Mouse (Mus musculus): ENCODE data around the gene Sema4f. TPM values are rescaled to one million over a fixed set of nuclear protein-coding genes. Genes with fewer than 3 reads are reported as not detected.

The Sema4f gene
- total and polyA plus RNA-seq, 2 experiments = not detected

DNA sequence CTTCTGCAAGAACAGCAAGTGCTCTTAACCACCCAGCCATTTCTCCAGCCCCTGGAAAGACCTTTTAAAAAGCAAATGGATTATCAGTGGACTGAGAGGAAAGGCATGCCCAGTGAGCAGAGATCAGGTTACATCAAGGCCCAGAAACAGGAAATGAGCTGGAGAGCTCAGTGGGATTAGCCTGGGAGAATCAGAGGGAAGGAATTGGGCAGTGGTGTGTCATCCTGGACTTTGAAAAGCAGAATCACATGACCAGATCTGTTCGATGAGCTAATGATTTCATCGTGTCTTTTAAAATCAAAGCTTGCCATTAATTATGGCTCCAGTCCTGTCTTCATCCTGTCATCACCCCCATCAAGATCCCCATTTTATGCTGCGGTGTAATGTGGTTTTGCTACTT, 77.5 kb downstream of the Sema4f start:
- Histone ChIP-seq H3K9ac (ENCODE audit: low read depth, low read length) (no peak overlapping the region), H3K27ac (replicated peaks; ENCODE audit: insufficient read depth, low read depth, low read length) (no peak overlapping the region), H3K4me3 (ENCODE audit: insufficient read depth, low read depth, low read length) (no peak overlapping the region), H3K36me3 (ENCODE audit: control insufficient read depth, insufficient read depth, low read length) (no peaks in the 10 kb centered on the region), H3K79me2 (ENCODE audit: control insufficient read depth, insufficient read depth, low read length) (no peaks in the 10 kb centered on the region), H3K27me3 (ENCODE audit: control insufficient read depth, insufficient read depth, low read length) (no peaks in the 10 kb centered on the region), H3K4me1 (ENCODE audit: control insufficient read depth, insufficient read depth, low read length) (no peaks in the 10 kb centered on the region)
- 28% methylated on average over 3 of the region's 3 CpGs for WGBS
- peak; percentile 27 for DNase-seq (ENCODE audit: extremely low read depth, low read depth, low spot score)
- TF ChIP-seq POLR2A (IDR thresholded peaks at IDR 0.05; ENCODE audit: extremely low read depth, insufficient read depth, low read length) (no peak), CTCF (IDR thresholded peaks at IDR 0.05; ENCODE audit: low read depth, low read length) (no peak)

Other genes with a start within 250 kb of the Sema4f start
- 23.7 and 24.8 TPM in 2 replicates for gene Pole4, start 234.4 kb downstream of the Sema4f start, total RNA-seq (2014; rRNA removed)
- gene Pole4, start 234.4 kb downstream of the Sema4f start, polyA plus RNA-seq (2012; rRNA removed) = 12.2 and 21.5 TPM in 2 replicates
- 1.0 and 1.3 TPM in 2 replicates for gene Hk2, start 165.3 kb downstream of the Sema4f start, total RNA-seq (2014; rRNA removed)
- 0.54 and 0.87 TPM in 2 replicates for gene Hk2, start 165.3 kb downstream of the Sema4f start, polyA plus RNA-seq (2012; rRNA removed)
- not detected in 2 replicates for gene M1ap, start 7.1 kb upstream of the Sema4f start, total RNA-seq (2014; rRNA removed)
- 0.17 TPM in 1 of 2 replicates, not detected in the other for gene M1ap, start 7.1 kb upstream of the Sema4f start, polyA plus RNA-seq (2012; rRNA removed)
- 1.2 and 2.2 TPM in 2 replicates for gene Dok1, start 93.7 kb upstream of the Sema4f start, total RNA-seq (2014; rRNA removed)
- 1.3 and 1.4 TPM in 2 replicates for gene Dok1, start 93.7 kb upstream of the Sema4f start, polyA plus RNA-seq (2012; rRNA removed)
- 1.2 and 1.3 TPM in 2 replicates for gene Loxl3, start 94.4 kb upstream of the Sema4f start, total RNA-seq (2014; rRNA removed)
- 0.85 and 1.1 TPM in 2 replicates for gene Loxl3, start 94.4 kb upstream of the Sema4f start, polyA plus RNA-seq (2012; rRNA removed)
- 109 and 114 TPM in 2 replicates for gene Aup1, start 114.8 kb upstream of the Sema4f start, total RNA-seq (2014; rRNA removed)
- gene Aup1, start 114.8 kb upstream of the Sema4f start, polyA plus RNA-seq (2012; rRNA removed) = 593 and 598 TPM in 2 replicates
- gene Htra2, start 115.5 kb upstream of the Sema4f start, total RNA-seq (2014; rRNA removed) = 14.0 and 17.5 TPM in 2 replicates
- gene Htra2, start 115.5 kb upstream of the Sema4f start, polyA plus RNA-seq (2012; rRNA removed) = 23.3 and 24.1 TPM in 2 replicates
- 7.4 and 7.5 TPM in 2 replicates for gene Dqx1, start 118.1 kb upstream of the Sema4f start, total RNA-seq (2014; rRNA removed)
- gene Dqx1, start 118.1 kb upstream of the Sema4f start, polyA plus RNA-seq (2012; rRNA removed) = 8.1 and 9.6 TPM in 2 replicates
- gene Tlx2, start 130.5 kb upstream of the Sema4f start, total RNA-seq (2014; rRNA removed) = not detected in 2 replicates
- gene Tlx2, start 130.5 kb upstream of the Sema4f start, polyA plus RNA-seq (2012; rRNA removed) = not detected in 2 replicates
- 4.1 and 6.1 TPM in 2 replicates for gene Pcgf1, start 138.1 kb upstream of the Sema4f start, total RNA-seq (2014; rRNA removed)
- gene Pcgf1, start 138.1 kb upstream of the Sema4f start, polyA plus RNA-seq (2012; rRNA removed) = 7.7 and 10.8 TPM in 2 replicates
- 0.65 and 0.81 TPM in 2 replicates for gene Lbx2, start 146.6 kb upstream of the Sema4f start, total RNA-seq (2014; rRNA removed)
- 0.34 and 1.1 TPM in 2 replicates for gene Lbx2, start 146.6 kb upstream of the Sema4f start, polyA plus RNA-seq (2012; rRNA removed)
- 3.0 and 3.4 TPM in 2 replicates for gene Ccdc142, start 161.8 kb upstream of the Sema4f start, total RNA-seq (2014; rRNA removed)
- 4.2 and 5.4 TPM in 2 replicates for gene Ccdc142, start 161.8 kb upstream of the Sema4f start, polyA plus RNA-seq (2012; rRNA removed)
- 1.4 and 1.8 TPM in 2 replicates for gene Gm42688, start 161.8 kb upstream of the Sema4f start, total RNA-seq (2014; rRNA removed)
- 2.0 and 2.5 TPM in 2 replicates for gene Gm42688, start 161.8 kb upstream of the Sema4f start, polyA plus RNA-seq (2012; rRNA removed)
- 66.0 and 78.2 TPM in 2 replicates for gene Mrpl53, start 169.3 kb upstream of the Sema4f start, total RNA-seq (2014; rRNA removed)
- gene Mrpl53, start 169.3 kb upstream of the Sema4f start, polyA plus RNA-seq (2012; rRNA removed) = 73.8 and 80.0 TPM in 2 replicates
- 28.2 and 38.7 TPM in 2 replicates for gene Mogs, start 175.7 kb upstream of the Sema4f start, total RNA-seq (2014; rRNA removed)
- 51.3 and 66.1 TPM in 2 replicates for gene Mogs, start 175.7 kb upstream of the Sema4f start, polyA plus RNA-seq (2012; rRNA removed)
- 39.5 and 48.3 TPM in 2 replicates for gene Wbp1, start 181.8 kb upstream of the Sema4f start, total RNA-seq (2014; rRNA removed)
- gene Wbp1, start 181.8 kb upstream of the Sema4f start, polyA plus RNA-seq (2012; rRNA removed) = 85.1 and 112 TPM in 2 replicates
- gene Ino80b, start 185.7 kb upstream of the Sema4f start, total RNA-seq (2014; rRNA removed) = 9.5 and 10.3 TPM in 2 replicates
- 23.8 and 26.5 TPM in 2 replicates for gene Ino80b, start 185.7 kb upstream of the Sema4f start, polyA plus RNA-seq (2012; rRNA removed)
- 4.7 and 6.9 TPM in 2 replicates for gene Rtkn, start 195.7 kb upstream of the Sema4f start, total RNA-seq (2014; rRNA removed)
- 12.2 and 17.4 TPM in 2 replicates for gene Rtkn, start 195.7 kb upstream of the Sema4f start, polyA plus RNA-seq (2012; rRNA removed)
- gene Wdr54, start 216.6 kb upstream of the Sema4f start, total RNA-seq (2014; rRNA removed) = 0.13 and 0.28 TPM in 2 replicates
- gene Wdr54, start 216.6 kb upstream of the Sema4f start, polyA plus RNA-seq (2012; rRNA removed) = 1.7 and 2.4 TPM in 2 replicates
- 0.09 and 0.13 TPM in 2 replicates for gene 1700003E16Rik, start 216.6 kb upstream of the Sema4f start, total RNA-seq (2014; rRNA removed)
- gene 1700003E16Rik, start 216.6 kb upstream of the Sema4f start, polyA plus RNA-seq (2012; rRNA removed) = 0.22 and 0.29 TPM in 2 replicates
- gene Dctn1, start 226.2 kb upstream of the Sema4f start, total RNA-seq (2014; rRNA removed) = 13.5 and 17.1 TPM in 2 replicates
- 27.4 and 36.0 TPM in 2 replicates for gene Dctn1, start 226.2 kb upstream of the Sema4f start, polyA plus RNA-seq (2012; rRNA removed)

Measured in liver, adult 2 months (tissue).